Mouse (Mus musculus) stomach, postnatal 0 days (tissue): ENCODE data around the gene Pola1. TPM values are rescaled to one million over a fixed set of nuclear protein-coding genes. Genes with fewer than 3 reads are reported as not detected.
A peak's percentile ranks its signal among the peaks of the same experiment; 100 is the strongest.

Source experiments
- ATAC-seq: fragments of 200-750 bp; cut with Nextera tagmentation; 2 replicates; pipeline ENCODE4 v1.8.0; 2017; ENCODE audit not compliant: low FRiP score, low TSS enrichment
- DNase-seq: peaks from one replicate; pipeline ENCODE4 v3.0.0-alpha.2; 2016; ENCODE audit warnings: low spot score
- H3K27ac ChIP-seq: fragments of 300-500 bp; sonication (generic); replicated peaks from 2 replicates; pipeline ENCODE4 v1.5.1; 2014; ENCODE audit warnings: mild to moderate bottlenecking, control low read depth
- H3K27me3 ChIP-seq: fragments of 300-500 bp; sonication (generic); 2 replicates; pipeline ENCODE4 v1.6.1; 2014; ENCODE audit warnings: low read length; ENCODE audit not compliant: control insufficient read depth, insufficient read depth
- H3K36me3 ChIP-seq: fragments of 300-500 bp; sonication (generic); 2 replicates; pipeline ENCODE4 v1.6.1; 2014; ENCODE audit warnings: low read length, mixed read lengths; ENCODE audit not compliant: control insufficient read depth, insufficient read depth
- H3K4me1 ChIP-seq: fragments of 300-500 bp; sonication (generic); replicated peaks from 2 replicates; pipeline ENCODE4 v1.6.1; 2014; ENCODE audit warnings: antibody characterized with exemption; ENCODE audit not compliant: control insufficient read depth, insufficient read depth
- H3K4me2 ChIP-seq: fragments of 300-500 bp; sonication (generic); replicated peaks from 2 replicates; pipeline ENCODE4 v1.6.1; 2014; ENCODE audit warnings: low read depth, mild to moderate bottlenecking, control low read depth, moderate library complexity
- H3K4me3 ChIP-seq: fragments of 300-500 bp; sonication (generic); 2 replicates; pipeline ENCODE4 v1.5.1; 2014; ENCODE audit warnings: low read depth, low read length, control low read depth
- H3K9ac ChIP-seq: fragments of 300-500 bp; sonication (generic); 2 replicates; pipeline ENCODE4 v1.6.1; 2014; ENCODE audit warnings: mild to moderate bottlenecking, low read length, control low read depth, mixed read lengths
- H3K9me3 ChIP-seq: fragments of 300-500 bp; sonication (generic); 2 replicates; pipeline ENCODE4 v1.6.1; 2016; ENCODE audit warnings: low read length; ENCODE audit not compliant: control insufficient read depth
- CTCF ChIP-seq: IDR thresholded peaks from 2 replicates; pipeline ENCODE4 v1.5.1; 2016; ENCODE audit warnings: antibody characterized with exemption, low read depth, mild to moderate bottlenecking, moderate library complexity
- EP300 ChIP-seq: optimal IDR thresholded peaks from 2 replicates; pipeline ENCODE3; 2016; ENCODE audit warnings: antibody characterized with exemption
- WGBS: fragments of 180-500 bp; shearing (Covaris S2); extraction: QIAGEN DNeasy Blood & Tissue Kit; methylation state at CpG from one replicate; pipeline ENCODE4 v1.1.7; 2014; 5-methylcytosine and 5-hydroxymethylcytosine counted together
- polyA plus RNA-seq: library from polyadenylated mRNA; unstranded; fragments of >200 nt; fragmentation: Nextera tagmentation; extraction: Ambion mirVana; gene quantifications from 2 replicates; pipeline ENCODE4 v1.2.1, GENCODE M21; 2015

Gene Pola1
- polyA plus RNA-seq, 1 experiment from 2014 or later: 3.7 TPM

DNA sequence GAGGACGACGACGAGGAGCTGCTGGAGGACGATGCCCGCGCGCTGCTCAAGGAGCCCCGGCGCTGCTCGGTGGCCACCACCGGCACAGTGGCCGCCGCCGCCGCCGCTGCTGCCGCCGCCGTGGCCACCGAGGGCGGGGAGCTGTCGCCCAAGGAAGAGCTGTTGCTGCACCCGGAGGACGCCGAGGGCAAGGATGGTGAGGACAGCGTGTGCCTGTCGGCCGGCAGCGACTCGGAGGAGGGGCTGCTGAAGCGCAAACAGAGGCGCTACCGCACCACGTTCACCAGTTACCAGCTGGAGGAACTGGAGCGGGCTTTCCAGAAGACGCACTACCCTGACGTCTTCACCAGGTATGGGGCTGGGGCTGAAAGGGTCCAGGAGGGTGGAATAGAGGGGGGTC lies 342.9 kb downstream of the Pola1 start:
- Histone ChIP-seq H3K4me3 (peak overlapping the region; percentile 26), H3K9ac (no peak overlapping the region), H3K4me1 (no peaks in the 10 kb centered on the region), H3K9me3 (no peaks in the 10 kb centered on the region), H3K27ac (no peak overlapping the region), H3K4me2 (peak overlapping the region; percentile 47), H3K36me3 (no peaks in the 10 kb centered on the region), H3K27me3 (peaks cover 2% of the 10 kb centered on the region; the same call in 1 of the 2 replicates)
- WGBS: 11% methylated on average over 25 of the region's 37 CpGs
- ATAC-seq (no peak), DNase-seq (no peak)
- no peak for TF ChIP-seq EP300
- no peak for TF ChIP-seq CTCF

DNA sequence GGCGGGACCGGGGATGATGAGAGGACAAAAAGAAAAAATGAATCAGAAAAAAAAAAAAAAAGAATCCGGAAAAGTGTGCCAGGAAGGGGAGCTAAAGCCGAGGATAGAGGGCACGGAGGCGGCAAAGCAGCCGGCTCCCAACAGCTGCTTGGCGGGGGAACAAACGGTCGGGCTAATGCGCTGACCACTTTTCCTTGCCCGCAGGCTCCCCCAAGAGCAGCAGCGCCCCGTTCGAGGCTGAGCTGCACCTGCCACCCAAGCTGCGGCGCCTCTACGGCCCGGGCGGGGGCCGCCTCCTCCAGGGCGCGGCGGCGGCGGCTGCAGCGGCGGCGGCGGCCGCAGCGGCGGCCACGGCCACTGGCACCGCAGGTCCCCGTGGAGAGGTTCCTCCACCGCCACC lies 343.6 kb downstream of the Pola1 start:
- no peak for ATAC-seq
- Histone ChIP-seq H3K4me3 (peak overlapping the region; percentile 26), H3K9me3 (no peaks in the 10 kb centered on the region), H3K36me3 (no peaks in the 10 kb centered on the region), H3K4me1 (no peaks in the 10 kb centered on the region), H3K27me3 (peaks cover 2% of the 10 kb centered on the region; the same call in 1 of the 2 replicates), H3K27ac (no peak overlapping the region), H3K4me2 (peak overlapping the region; percentile 47), H3K9ac (no peak overlapping the region)
- WGBS: 9% methylated on average over 23 of the region's 37 CpGs
- no peak for TF ChIP-seq EP300
- no peak for TF ChIP-seq CTCF
- no peak for DNase-seq

DNA sequence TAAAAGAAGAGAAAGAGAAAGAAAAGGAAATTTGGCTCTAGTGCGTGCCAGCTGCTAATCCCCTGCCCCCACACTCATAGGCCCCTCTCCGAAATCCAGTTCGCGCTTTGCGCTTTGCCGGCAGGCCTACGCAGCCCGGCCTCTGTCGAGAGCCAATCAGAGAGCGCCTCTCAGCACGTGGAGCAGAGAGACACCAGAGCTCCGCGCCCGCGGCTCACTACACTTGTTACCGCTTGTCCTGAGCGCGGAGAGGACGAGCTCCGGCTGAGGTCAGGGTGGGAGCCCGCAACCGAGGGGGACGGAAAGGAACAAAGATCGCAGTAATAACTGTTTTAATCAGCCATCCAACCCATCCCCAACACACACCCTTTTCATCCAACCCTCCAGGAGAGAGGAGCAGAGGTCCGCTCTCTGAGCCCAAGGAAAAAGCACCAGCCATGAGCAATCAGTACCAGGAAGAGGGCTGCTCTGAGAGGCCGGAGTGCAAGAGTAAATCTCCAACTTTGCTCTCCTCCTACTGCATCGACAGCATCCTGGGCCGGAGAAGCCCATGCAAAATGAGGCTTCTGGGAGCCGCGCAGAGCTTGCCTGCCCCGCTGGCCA lies 345.6 kb downstream of the Pola1 start, which contains the start of gene Arx:
Gene Arx, plus strand, starts transcription at position 155 of the 603 bp plus-strand sequence.
- 16% methylated on average over 28 of the region's 31 CpGs for WGBS
- DNase-seq: peak; percentile 62
- no peak within 1 kb of the TSS for H3K4me3 ChIP-seq
- TF ChIP-seq CTCF (no peak), EP300 (no peak)
- H3K4me2 ChIP-seq: no peak within 1 kb of the TSS
- H3K36me3 ChIP-seq: no peaks in the 10 kb centered on the region
- no peak within 1 kb of the TSS for H3K27ac ChIP-seq
- H3K9me3 ChIP-seq: no peaks in the 10 kb centered on the region
- no peak within 1 kb of the TSS for H3K9ac ChIP-seq
- peaks cover 2% of the 10 kb centered on the region; the same call in 1 of the 2 replicates for H3K27me3 ChIP-seq
- peak; percentile 84 for ATAC-seq
- no peaks in the 10 kb centered on the region for H3K4me1 ChIP-seq

DNA sequence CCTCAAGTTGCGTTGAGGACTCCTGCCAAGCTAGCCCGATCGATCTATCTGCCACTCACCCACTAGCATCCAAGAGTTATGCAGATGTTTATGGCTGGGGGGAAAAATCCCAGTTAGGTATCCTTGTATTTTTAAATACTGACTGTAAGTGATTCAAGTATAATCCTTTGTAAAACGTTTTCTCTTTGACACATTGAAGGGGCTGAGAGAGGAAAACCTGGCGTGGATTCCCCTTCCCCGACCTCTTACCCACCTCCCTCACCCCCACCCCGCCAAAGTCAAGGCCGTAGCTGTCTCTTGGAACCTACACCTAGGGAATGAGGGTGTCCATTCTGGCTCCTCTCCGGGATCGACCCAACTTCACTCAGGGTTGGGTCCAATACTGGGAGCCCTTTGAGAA lies 346.9 kb downstream of the Pola1 start:
- Histone ChIP-seq H3K9me3 (no peaks in the 10 kb centered on the region), H3K4me3 (no peak overlapping the region), H3K4me1 (no peaks in the 10 kb centered on the region), H3K27me3 (peaks cover 2% of the 10 kb centered on the region; the same call in 1 of the 2 replicates), H3K27ac (no peak overlapping the region), H3K4me2 (no peak overlapping the region), H3K9ac (no peak overlapping the region), H3K36me3 (no peaks in the 10 kb centered on the region)
- ATAC-seq (no peak), DNase-seq (no peak)
- TF ChIP-seq EP300: no peak
- no peak for TF ChIP-seq CTCF
- WGBS: 23% methylated on average over 10 of the region's 10 CpGs

DNA sequence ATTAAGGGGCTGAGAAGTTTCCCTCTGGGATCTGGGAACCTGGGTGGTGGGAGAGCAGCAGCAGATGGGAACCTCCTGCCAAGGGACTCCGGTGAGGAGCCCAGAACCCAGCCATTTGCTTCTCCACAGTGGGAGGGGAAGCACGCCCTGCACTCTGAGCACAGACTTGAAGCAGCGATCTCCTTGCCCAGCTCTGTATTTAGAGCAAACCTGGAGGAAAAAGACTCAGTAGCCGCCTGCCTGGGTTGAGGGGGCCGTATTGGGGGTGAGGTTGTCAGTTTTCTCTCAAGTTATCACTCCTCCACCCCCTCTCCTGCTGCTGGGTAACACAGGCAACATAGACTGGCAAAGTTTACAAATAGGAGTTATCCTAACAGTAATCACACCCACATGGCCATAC lies 350.2 kb downstream of the Pola1 start:
- ATAC-seq (no peak), DNase-seq (no peak)
- no peaks in the 10 kb centered on the region for H3K27me3 ChIP-seq
- H3K4me1 ChIP-seq: no peaks in the 10 kb centered on the region
- 14% methylated on average over 5 of the region's 5 CpGs for WGBS
- H3K27ac ChIP-seq: no peak overlapping the region
- H3K9ac ChIP-seq: no peak overlapping the region
- H3K4me3 ChIP-seq: no peak overlapping the region
- H3K36me3 ChIP-seq: no peaks in the 10 kb centered on the region
- no peaks in the 10 kb centered on the region for H3K9me3 ChIP-seq
- H3K4me2 ChIP-seq: no peak overlapping the region
- TF ChIP-seq EP300 (no peak), CTCF (no peak)

DNA sequence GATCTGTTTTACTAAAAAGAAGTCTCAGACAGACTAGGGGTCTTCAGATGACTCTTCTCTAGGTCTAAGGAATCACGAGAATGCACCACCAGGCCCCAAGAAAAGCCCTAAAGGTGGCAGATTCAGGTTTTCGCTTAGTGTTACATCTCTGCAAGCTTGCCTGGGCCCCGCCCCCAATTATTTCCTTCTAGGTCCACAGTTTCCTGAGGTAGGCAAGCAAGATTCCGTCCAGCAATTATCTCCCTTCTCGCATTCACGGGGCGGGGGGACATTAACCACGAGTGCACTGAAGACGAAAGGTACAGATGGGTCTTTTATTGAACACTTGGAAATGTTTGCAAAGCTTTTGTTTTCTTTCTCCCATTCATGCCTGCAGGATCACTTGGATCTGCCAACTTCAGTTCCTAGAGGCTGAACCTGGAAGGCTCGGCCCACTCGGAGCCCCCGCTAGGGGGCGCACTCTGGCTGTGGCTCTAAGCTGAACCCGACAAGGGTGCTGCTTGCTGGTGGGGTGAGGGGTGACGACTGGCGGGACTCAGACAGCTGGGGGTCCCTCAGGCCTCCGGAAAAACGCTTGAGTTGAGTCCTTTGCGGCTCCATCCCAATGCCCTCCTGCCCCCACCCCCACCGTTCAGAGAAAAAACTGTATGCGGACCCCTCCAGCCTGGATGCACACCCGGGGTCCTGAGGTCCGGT lies 350.8 kb downstream of the Pola1 start:
- no peaks in the 10 kb centered on the region for H3K27me3 ChIP-seq
- H3K36me3 ChIP-seq: no peaks in the 10 kb centered on the region
- H3K9ac ChIP-seq: no peak overlapping the region
- no peaks in the 10 kb centered on the region for H3K9me3 ChIP-seq
- no peak overlapping the region for H3K27ac ChIP-seq
- WGBS: 21% methylated on average over 23 of the region's 23 CpGs
- no peak overlapping the region for H3K4me3 ChIP-seq
- H3K4me1 ChIP-seq: no peaks in the 10 kb centered on the region
- H3K4me2 ChIP-seq: no peak overlapping the region
- DNase-seq (peak; percentile 57), ATAC-seq (no peak)
- TF ChIP-seq EP300 (no peak), CTCF (peak; percentile 65)
